9 mouse cellular contexts compared by ENCODE assay signal in the genomic region with DNA sequence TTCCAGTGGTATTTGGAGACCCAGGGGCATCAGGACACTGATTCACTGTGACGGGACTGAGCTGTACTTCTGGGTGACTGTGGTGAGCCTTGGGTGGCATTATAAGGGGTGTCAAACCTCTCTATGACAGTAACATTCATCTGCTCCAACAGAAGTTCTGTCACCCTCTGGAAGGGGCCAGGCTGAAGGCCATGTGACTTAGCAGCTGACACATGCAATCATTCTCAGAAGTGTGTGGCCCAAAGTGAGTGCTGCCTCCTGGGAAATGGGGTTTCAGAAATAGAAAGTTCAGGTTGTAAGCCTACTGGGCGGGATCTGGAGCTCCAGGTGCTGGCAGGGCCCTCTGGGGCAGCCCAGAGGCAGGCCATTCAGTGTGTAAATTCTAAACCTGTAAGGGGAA. TPM values are rescaled to one million over a fixed set of nuclear protein-coding genes. Genes with fewer than 3 reads are reported as not detected.
DNase-seq lines count a peak whose midpoint lies in the region; ATAC-seq and TF ChIP-seq lines count a peak whose summit lies in the region.
"Had no signal": no experiment of that assay in that cellular context is flagged by ENCODE, and none has a peak within 500 bp of the region (broad histone marks: within the 10 kb centered on the region; RNA-seq: fewer than 3 reads in every experiment).

No protein-coding gene starts in this region.

- 56% methylated on average over 2 of the region's 2 CpGs for WGBS in kidney, embryonic 16.5 days
- 61% methylated on average over 2 of the region's 2 CpGs for WGBS in hindbrain, embryonic 16.5 days

- TF ChIP-seq CTCF in embryonic fibroblast, embryonic 13.5 days (IDR thresholded peaks at IDR 0.05; ENCODE audit: borderline replicate concordance, insufficient read depth, low read length), result no peak

- no peak overlapping the region for H3K4me3 ChIP-seq in kidney, embryonic 16.5 days (ENCODE audit: low read length)
- no peak overlapping the region for H3K4me3 ChIP-seq in embryonic fibroblast, embryonic 13.5 days (ENCODE audit: insufficient read depth, low read length)
- H3K4me3 ChIP-seq in hindbrain, embryonic 16.5 days (ENCODE audit: low read length), result no peak overlapping the region

- H3K36me3 ChIP-seq in kidney, embryonic 16.5 days (ENCODE audit: insufficient read depth, low read length), result no peaks in the 10 kb centered on the region
- no peaks in the 10 kb centered on the region for H3K36me3 ChIP-seq in hindbrain, embryonic 16.5 days (ENCODE audit: control insufficient read depth, insufficient read depth, low read length)

- ATAC-seq in kidney, embryonic 16.5 days (ENCODE audit: low FRiP score, low TSS enrichment), result no peak
- ATAC-seq in hindbrain, embryonic 16.5 days, result peak; percentile 2; the same call in 1 of the 2 replicates
- no peak for ATAC-seq in megakaryocyte progenitor cell, adult 5-6 weeks (replicated peaks; ENCODE audit: poor library complexity)

- H3K27ac ChIP-seq in kidney, embryonic 16.5 days (ENCODE audit: low read length), result peak overlapping the region; percentile 85
- H3K27ac ChIP-seq in embryonic fibroblast, embryonic 13.5 days (ENCODE audit: insufficient read depth, low read length), result 0 out of 2 replicates have a peak overlapping the region, but pooled peaks have one; percentile 22
- H3K27ac ChIP-seq in hindbrain, embryonic 16.5 days (ENCODE audit: low read depth, low read length), result no peak overlapping the region

- no peak for DNase-seq in kidney, postnatal 14 days
- peak; percentile 24 for DNase-seq in NIH3T3 (ENCODE audit: low read depth)
- DNase-seq in kidney, adult 8-10 months, result no peak
- no peak for DNase-seq in right cerebral cortex, postnatal 4 days
- DNase-seq: cerebellum, adult 2 months had no signal

- no peaks in the 10 kb centered on the region for H3K9me3 ChIP-seq in kidney, embryonic 16.5 days (ENCODE audit: low read length)
- H3K9me3 ChIP-seq in hindbrain, embryonic 16.5 days (ENCODE audit: control insufficient read depth, low read length), result no peaks in the 10 kb centered on the region

- H3K27me3 ChIP-seq in kidney, embryonic 16.5 days (ENCODE audit: insufficient read depth, low read length), result no peaks in the 10 kb centered on the region
- no peaks in the 10 kb centered on the region for H3K27me3 ChIP-seq in hindbrain, embryonic 16.5 days (replicated peaks; ENCODE audit: control insufficient read depth, insufficient read depth, low read length)

- peaks cover 29% of the 10 kb centered on the region for H3K4me1 ChIP-seq in kidney, embryonic 16.5 days (ENCODE audit: insufficient read depth, low read length)
- peaks cover 11% of the 10 kb centered on the region for H3K4me1 ChIP-seq in embryonic fibroblast, embryonic 13.5 days (ENCODE audit: control insufficient read depth, insufficient read depth, low read length)
- peaks cover 21% of the 10 kb centered on the region for H3K4me1 ChIP-seq in hindbrain, embryonic 16.5 days (ENCODE audit: control insufficient read depth, insufficient read depth, low read depth, low read length)

- H3K4me2 ChIP-seq in kidney, embryonic 16.5 days (replicated peaks; ENCODE audit: low read depth, low read length), result no peak overlapping the region
- no peak overlapping the region for H3K4me2 ChIP-seq in hindbrain, embryonic 16.5 days (ENCODE audit: low read length)

- H3K9ac ChIP-seq in kidney, embryonic 16.5 days (replicated peaks; ENCODE audit: low read length), result 0 out of 2 replicates have a peak overlapping the region, but pooled peaks have one; percentile 2
- H3K9ac ChIP-seq in hindbrain, embryonic 16.5 days (ENCODE audit: low read depth, low read length), result no peak overlapping the region

- TF ChIP-seq POLR2A in embryonic fibroblast, embryonic 13.5 days (IDR thresholded peaks at IDR 0.05; ENCODE audit: low read depth, low read length), result no peak

RNA-seq across cellular contexts. Expression of gene Irf2bp2, which starts 26.1 kb away (rescaled TPM):
- 11.5 and 12.1 TPM in 2 replicates for polyA plus RNA-seq in kidney, embryonic 16.5 days (2015; fragmentation: Nextera tagmentation; extraction: Ambion mirVana)
- polyA plus RNA-seq in embryonic fibroblast, embryonic 13.5 days (2011; ENCODE audit: insufficient read length, low read depth, missing spikeins), result 58.6 and 74.8 TPM in 2 replicates
- 8.0 and 8.2 TPM in 2 replicates for polyA plus RNA-seq in hindbrain, embryonic 16.5 days (2015; fragmentation: Nextera tagmentation; extraction: Ambion mirVana)
- total RNA-seq in megakaryocyte progenitor cell, adult 5-6 weeks (2015), result 109 and 114 TPM in 2 replicates
- total RNA-seq in megakaryocyte progenitor cell, adult 5-6 weeks (2017), result 95.7 and 110 TPM in 2 replicates
